Mouse (Mus musculus) midbrain, embryonic 12.5 days (tissue): Measurements from ENCODE around the gene Msmb. TPM values are rescaled to one million over a fixed set of nuclear protein-coding genes. Genes with fewer than 3 reads are reported as not detected.
"Not testable (repeated sequence)": the region's sequence is repeated elsewhere in the genome, so short reads cannot be mapped to it uniquely, and the experiment has no call there.

Experiments
- ATAC-seq: fragments of 200-750 bp; cut with Nextera tagmentation; 2 replicates; pipeline ENCODE4 v1.8.0; 2017; ENCODE audit warnings: low read depth, moderate TSS enrichment, moderate library complexity; ENCODE audit not compliant: low FRiP score
- H3K27ac ChIP-seq: fragments of 300-500 bp; sonication (generic); replicated peaks from 2 replicates; pipeline ENCODE4 v1.5.1; 2016; ENCODE audit warnings: mild to moderate bottlenecking
- H3K27me3 ChIP-seq: fragments of 300-500 bp; sonication (generic); 2 replicates; pipeline ENCODE4 v1.6.1; 2016; ENCODE audit warnings: mild to moderate bottlenecking
- H3K36me3 ChIP-seq: fragments of 300-500 bp; sonication (generic); 2 replicates; pipeline ENCODE4 v1.6.1; 2016
- H3K4me1 ChIP-seq: fragments of 300-500 bp; sonication (generic); 2 replicates; pipeline ENCODE4 v1.6.1; 2016
- H3K4me2 ChIP-seq: fragments of 300-500 bp; sonication (generic); replicated peaks from 2 replicates; pipeline ENCODE4 v1.6.1; 2016; ENCODE audit warnings: mild to moderate bottlenecking, moderate library complexity
- H3K4me3 ChIP-seq: fragments of 300-500 bp; sonication (generic); 2 replicates; pipeline ENCODE4 v1.5.1; 2016; ENCODE audit warnings: mild to moderate bottlenecking
- H3K9ac ChIP-seq: fragments of 300-500 bp; sonication (generic); replicated peaks from 2 replicates; pipeline ENCODE4 v1.6.1; 2016; ENCODE audit warnings: mild to moderate bottlenecking, moderate library complexity
- H3K9me3 ChIP-seq: fragments of 300-500 bp; sonication (generic); 2 replicates; pipeline ENCODE4 v1.6.1; 2016; ENCODE audit warnings: mild to moderate bottlenecking
- WGBS: fragments of 180-500 bp; shearing (Covaris S2); methylation state at CpG from one replicate; pipeline ENCODE4 v1.1.7; 2016; 5-methylcytosine and 5-hydroxymethylcytosine counted together
- polyA plus RNA-seq: library from polyadenylated mRNA; unstranded; fragments of >200 nt; fragmentation: Nextera tagmentation; extraction: Ambion mirVana; gene quantifications from 2 replicates; pipeline ENCODE4 v1.2.1, GENCODE M21; 2016

Gene Msmb
- polyA plus RNA-seq, 1 experiment from 2014 or later, result not detected

DNA sequence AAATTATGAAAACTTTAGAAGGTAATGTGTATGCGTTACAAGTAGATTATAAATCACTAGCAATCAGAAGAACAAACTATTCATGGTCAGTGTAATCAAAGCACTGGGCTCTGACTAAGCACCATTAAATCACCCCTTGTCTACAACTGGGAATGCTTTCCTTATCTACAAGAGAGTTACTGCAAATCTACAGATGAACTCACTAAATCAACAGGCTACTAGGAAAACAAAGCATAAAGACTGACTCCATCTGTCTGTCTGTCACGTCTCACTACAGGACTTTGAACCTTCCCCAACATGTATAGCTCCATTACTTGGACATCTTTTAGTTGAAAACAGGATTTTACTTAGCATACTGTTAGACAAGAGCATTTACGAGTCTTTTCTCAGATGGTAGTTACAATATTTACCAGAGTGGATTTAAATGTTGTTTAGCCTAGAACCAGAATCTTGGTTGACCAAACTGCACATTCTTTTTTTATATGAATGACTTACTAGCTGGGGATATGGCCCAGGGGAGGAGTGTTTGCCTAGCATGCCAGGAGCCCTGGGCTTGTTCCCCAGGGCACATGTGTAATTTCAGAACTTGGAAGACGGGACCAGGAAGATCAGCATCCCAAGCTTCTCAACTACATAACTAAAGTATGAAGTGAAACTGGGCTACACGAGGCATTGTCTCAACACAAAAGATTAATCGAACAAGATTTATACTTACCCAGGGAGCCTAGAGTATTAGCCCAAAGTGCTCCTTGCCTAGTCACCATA, 49.0 kb downstream of the Msmb start:
- H3K4me3 ChIP-seq, result no peak overlapping the region
- H3K4me1 ChIP-seq, result no peaks in the 10 kb centered on the region
- no peak overlapping the region for H3K9ac ChIP-seq
- no peaks in the 10 kb centered on the region for H3K9me3 ChIP-seq
- H3K36me3 ChIP-seq, result peaks cover 64% of the 10 kb centered on the region
- no peak for ATAC-seq
- H3K27ac ChIP-seq, result no peak overlapping the region
- H3K27me3 ChIP-seq, result no peaks in the 10 kb centered on the region
- 95% methylated on average over 6 of the region's 6 CpGs for WGBS
- no peak overlapping the region for H3K4me2 ChIP-seq

DNA sequence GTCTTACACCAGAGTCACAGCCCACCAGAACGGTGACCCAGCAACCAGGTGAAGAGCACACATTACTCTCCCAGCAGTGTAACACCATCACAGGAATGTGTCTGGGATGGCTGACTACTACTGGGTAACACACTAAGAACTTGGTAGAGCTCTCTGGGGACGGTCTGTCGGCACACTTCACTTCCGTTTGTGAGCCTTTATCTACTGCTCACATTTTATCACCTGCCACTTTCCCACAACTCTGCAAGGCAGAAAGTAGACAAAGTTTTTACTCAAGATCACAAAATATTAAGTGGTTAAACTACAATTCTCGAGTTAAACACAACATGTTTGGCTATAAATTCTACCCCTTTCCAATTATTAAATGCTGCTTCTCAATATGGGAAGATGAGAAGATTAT, 50.1 kb downstream of the Msmb start:
- no peak overlapping the region for H3K4me3 ChIP-seq
- no peaks in the 10 kb centered on the region for H3K4me1 ChIP-seq
- H3K9ac ChIP-seq, result no peak overlapping the region
- no peaks in the 10 kb centered on the region for H3K27me3 ChIP-seq
- WGBS, result 90% methylated on average over 5 of the region's 5 CpGs
- no peak overlapping the region for H3K27ac ChIP-seq
- H3K9me3 ChIP-seq, result no peaks in the 10 kb centered on the region
- H3K4me2 ChIP-seq, result no peak overlapping the region
- H3K36me3 ChIP-seq, result peaks cover 60% of the 10 kb centered on the region
- ATAC-seq, result no peak

DNA sequence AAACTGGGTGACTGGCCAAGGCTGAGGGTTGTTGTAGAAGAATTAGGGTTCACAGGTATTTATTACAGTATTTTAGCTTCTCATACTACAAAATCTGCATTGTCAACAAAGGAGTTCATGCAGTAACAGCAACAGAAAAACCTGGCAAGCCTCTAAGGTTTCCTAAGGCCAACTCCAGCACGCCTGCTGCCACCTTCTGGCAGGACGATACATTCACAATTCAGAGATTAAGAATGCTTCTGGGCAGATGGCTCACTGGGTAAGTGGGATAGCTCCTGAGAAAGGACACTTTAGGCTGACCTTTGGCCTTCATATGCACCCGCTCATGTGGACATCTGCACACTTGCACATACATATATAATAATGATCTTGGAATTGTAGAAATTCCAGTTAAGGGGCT, 50.6 kb downstream of the Msmb start:
- peaks cover 60% of the 10 kb centered on the region for H3K36me3 ChIP-seq
- H3K4me2 ChIP-seq, result no peak overlapping the region
- no peaks in the 10 kb centered on the region for H3K4me1 ChIP-seq
- ATAC-seq, result no peak
- no peak overlapping the region for H3K9ac ChIP-seq
- 52% methylated on average over 3 of the region's 3 CpGs for WGBS
- no peak overlapping the region for H3K4me3 ChIP-seq
- no peaks in the 10 kb centered on the region for H3K9me3 ChIP-seq
- H3K27ac ChIP-seq, result no peak overlapping the region
- no peaks in the 10 kb centered on the region for H3K27me3 ChIP-seq

DNA sequence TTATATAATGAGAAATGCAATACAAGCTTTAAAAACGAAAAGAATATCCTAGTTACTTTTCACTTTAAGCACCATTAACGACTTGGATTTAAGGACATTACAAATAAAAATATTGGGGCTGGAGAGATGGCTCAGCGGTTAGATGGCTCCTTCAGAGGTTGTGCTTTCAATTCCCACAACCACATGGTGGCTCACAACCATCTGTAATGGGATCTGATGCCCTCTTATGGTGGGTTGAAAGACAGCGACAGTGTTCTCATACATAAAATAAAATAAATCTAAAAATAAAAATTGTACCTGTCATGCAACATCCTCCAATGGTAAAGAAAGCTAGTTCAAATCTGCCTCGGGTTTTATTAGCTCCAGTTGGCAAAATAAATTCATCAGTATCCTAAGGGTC, 51.7 kb downstream of the Msmb start:
- not testable (repeated sequence) for ATAC-seq, H3K27me3 ChIP-seq, H3K27ac ChIP-seq, H3K4me1 ChIP-seq, H3K9ac ChIP-seq, H3K4me2 ChIP-seq, H3K9me3 ChIP-seq, H3K4me3 ChIP-seq
- peaks cover 58% of the 10 kb centered on the region for H3K36me3 ChIP-seq
- 84% methylated on average over 5 of the region's 5 CpGs for WGBS

DNA sequence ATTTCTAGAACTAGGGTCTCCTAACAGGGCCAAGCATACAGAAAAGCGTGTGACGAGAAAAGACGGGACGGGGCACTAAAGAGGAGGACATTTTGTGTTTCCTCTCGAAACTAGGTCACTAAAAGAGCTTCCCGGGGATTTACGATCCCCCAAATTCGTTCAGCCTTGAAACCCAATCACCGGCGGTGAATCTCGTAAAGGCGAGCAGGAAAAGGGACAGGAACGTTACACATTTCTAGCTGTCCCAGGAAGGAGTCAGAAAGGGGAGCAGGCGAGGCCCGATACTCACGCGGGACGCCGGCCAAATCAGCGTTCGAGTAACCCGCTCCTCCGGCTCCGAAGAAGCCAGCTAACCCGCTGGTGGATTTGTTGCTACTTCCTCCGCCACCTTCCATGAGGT, 59.5 kb downstream of the Msmb start:
- H3K9me3 ChIP-seq, result peaks cover 6% of the 10 kb centered on the region; the same call in 1 of the 2 replicates
- no peaks in the 10 kb centered on the region for H3K27me3 ChIP-seq
- H3K4me3 ChIP-seq, result peak overlapping the region; percentile 98
- WGBS, result under 1% methylated on average over 26 of the region's 26 CpGs
- peak; percentile 30; the same call in 1 of the 2 replicates for ATAC-seq
- no peak overlapping the region for H3K27ac ChIP-seq
- H3K4me1 ChIP-seq, result peaks cover 25% of the 10 kb centered on the region
- H3K36me3 ChIP-seq, result peaks cover 31% of the 10 kb centered on the region
- peak overlapping the region; percentile 93 for H3K9ac ChIP-seq
- peak overlapping the region; percentile 61 for H3K4me2 ChIP-seq

DNA sequence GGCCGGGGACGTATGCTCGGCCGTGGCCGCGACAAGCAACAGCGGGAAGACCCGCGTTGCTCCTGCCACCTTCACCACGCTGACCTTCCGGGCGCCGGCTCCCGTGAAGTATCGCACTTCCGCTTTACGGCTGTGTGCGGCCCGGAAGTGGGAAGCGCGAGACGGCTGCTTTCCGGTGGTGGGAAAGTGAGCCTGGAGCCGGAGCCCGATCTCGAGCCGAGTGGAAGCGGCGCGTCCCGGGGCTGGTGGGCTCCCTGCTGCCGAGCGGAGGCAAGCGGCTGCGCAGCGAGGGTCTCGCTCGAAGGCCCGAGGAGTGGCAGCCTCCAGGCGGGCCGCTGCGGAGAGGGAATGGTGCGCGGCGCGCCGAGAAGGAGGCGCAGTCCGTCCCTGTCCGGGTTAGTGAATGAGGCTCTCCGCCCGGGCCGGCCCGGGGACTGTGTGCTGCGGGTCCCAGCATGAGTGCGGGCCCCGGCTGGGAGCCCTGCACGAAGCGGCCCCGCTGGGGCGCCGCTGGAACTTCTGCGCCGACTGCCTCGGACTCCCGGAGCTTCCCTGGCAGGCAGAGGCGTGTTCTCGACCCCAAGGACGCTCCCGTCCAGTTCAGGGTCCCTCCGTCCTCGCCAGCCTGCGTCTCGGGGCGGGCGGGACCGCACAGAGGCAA, 60.1 kb downstream of the Msmb start, which contains the start of the genes Timm23 and Parg:
Gene Timm23, minus strand, starts transcription at position 108 of the 661 bp plus-strand sequence.
Gene Parg, plus strand, starts transcription at position 159 of the 661 bp plus-strand sequence.
- peak within 1 kb of the TSS; percentile 98 for H3K4me3 ChIP-seq
- peaks cover 27% of the 10 kb centered on the region for H3K36me3 ChIP-seq
- H3K9me3 ChIP-seq, result peaks cover 6% of the 10 kb centered on the region; the same call in 1 of the 2 replicates
- H3K4me2 ChIP-seq, result peak within 1 kb of the TSS; percentile 93
- peaks cover 25% of the 10 kb centered on the region for H3K4me1 ChIP-seq
- peak; percentile 95 for ATAC-seq
- peak within 1 kb of the TSS; percentile 93 for H3K9ac ChIP-seq
- WGBS, result under 1% methylated on average over 57 of the region's 77 CpGs
- no peaks in the 10 kb centered on the region for H3K27me3 ChIP-seq
- H3K27ac ChIP-seq, result peak within 1 kb of the TSS; percentile 71

Other genes with a start within 250 kb of the Msmb start
- gene Galnt15, start 113.0 kb upstream of the Msmb start, polyA plus RNA-seq, result 0.09 and 0.10 TPM in 2 replicates
- 21.5 and 23.0 TPM in 2 replicates for gene Oxnad1, start 56.6 kb upstream of the Msmb start, polyA plus RNA-seq
- 76.9 and 79.5 TPM in 2 replicates for gene Dph3, start 56.3 kb upstream of the Msmb start, polyA plus RNA-seq
- 91.4 and 92.7 TPM in 2 replicates for gene Ncoa4, start 17.8 kb downstream of the Msmb start, polyA plus RNA-seq
- gene Timm23, start 59.9 kb downstream of the Msmb start, polyA plus RNA-seq, result 211 and 222 TPM in 2 replicates
- 61.5 and 66.7 TPM in 2 replicates for gene Parg, start 59.9 kb downstream of the Msmb start, polyA plus RNA-seq
- 19.9 and 22.6 TPM in 2 replicates for gene Ogdhl, start 180.0 kb downstream of the Msmb start, polyA plus RNA-seq
- not detected in 2 replicates for gene 1700024G13Rik, start 246.4 kb downstream of the Msmb start, polyA plus RNA-seq